Mouse (Mus musculus): ENCODE results near the gene Fam207a.

Gene Fam207a

DNA sequence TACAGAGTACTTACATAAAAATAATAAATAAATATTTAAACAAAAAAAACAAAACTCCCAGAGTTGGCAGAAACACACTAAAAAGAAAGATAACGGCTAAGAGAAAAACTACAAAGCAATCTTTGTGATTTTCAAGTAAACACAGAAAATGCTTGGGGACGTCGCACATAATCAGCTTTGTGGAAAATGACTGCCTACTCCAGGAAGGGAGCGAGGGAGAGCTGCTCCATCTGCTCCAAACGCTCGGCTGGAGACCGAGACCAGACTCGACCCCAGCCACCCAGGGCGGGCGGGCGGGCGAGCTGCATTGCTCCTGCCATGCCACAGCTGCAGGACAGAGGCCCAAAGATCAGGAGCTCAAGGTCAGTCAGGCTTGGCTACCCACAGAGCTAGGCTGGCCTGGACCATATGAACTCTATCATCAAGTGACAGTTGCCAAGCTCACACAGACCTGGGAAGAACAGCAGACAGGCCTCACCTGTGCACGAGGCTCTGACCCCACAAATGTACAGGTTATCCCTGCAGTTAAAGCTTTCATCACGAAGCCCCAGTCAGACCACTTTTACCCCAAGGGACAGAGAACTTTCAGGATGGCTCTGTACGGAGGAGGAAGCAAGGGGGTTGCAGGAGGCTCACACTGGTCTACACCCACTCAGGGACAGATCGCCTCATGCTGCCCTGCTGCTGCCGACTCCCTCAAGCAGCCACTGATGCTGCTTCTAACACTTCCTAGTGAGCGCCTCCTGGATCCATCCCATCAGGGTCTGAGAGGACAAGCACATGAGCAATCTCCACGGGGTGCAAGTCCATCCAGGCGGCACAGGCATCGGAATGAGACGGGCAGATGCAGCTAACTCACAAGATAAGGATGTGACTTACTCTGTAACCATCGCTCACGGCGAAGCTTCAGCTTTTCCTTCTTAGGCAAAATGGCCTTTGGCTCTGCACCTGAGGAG, 12.3 kb downstream of the Fam207a start:
- ATAC-seq (ENCODE audit: insufficient number of reproducible peaks, low FRiP score, low TSS enrichment), result no peak

DNA sequence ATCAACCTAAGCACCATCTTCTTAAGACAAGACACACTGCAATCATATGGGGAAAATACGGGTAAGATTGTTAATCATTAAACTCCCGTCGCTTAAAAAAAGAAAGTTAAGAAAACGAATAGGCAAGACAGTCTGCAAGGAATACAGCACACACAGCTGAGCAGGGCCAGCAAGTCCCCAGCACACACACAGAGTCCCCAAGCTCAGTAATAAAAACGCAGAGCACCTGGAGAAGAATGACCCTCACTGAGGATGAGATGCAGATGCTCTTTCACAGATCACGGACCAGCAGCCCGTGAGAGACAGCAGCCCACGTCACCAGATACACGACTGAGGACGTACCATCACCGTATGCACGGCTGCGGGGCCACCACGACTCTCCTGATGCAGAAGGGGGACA, 14.9 kb downstream of the Fam207a start:
- no peak for ATAC-seq (ENCODE audit: insufficient number of reproducible peaks, low FRiP score, low TSS enrichment)

DNA sequence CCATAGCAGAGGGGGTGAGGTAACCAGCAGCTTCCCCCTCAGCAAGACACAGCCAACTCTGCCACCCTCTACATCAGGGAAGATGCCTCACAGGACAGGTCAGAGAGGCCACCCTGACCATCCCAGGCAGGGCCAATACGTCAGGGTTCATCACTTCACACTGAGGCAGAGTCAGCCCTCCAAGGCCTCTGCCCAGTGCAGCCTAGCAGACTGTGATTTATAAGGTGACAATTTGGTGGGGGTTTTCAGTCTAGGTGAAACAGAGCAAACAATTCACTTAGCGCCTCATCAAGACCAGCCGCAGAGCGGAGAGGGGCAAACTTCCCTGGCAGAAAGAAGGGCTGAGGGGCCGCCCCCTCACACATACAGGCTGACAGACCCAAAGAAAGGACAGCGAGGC, 17.3 kb downstream of the Fam207a start:
- ATAC-seq (ENCODE audit: insufficient number of reproducible peaks, low FRiP score, low TSS enrichment), result no peak

GRCm38 (mm10) chr10:77497185-77497584, 18.4 kb downstream of the Fam207a start:
- ATAC-seq (ENCODE audit: insufficient number of reproducible peaks, low FRiP score, low TSS enrichment), result no peak

- no peak for ATAC-seq (ENCODE audit: insufficient number of reproducible peaks, low FRiP score, low TSS enrichment)
These were observed 22.7 kb downstream of the Fam207a start for GRCm38 (mm10) chr10:77492885-77493284.

- ATAC-seq (ENCODE audit: insufficient number of reproducible peaks, low FRiP score, low TSS enrichment), result no peak
These were observed 24.0 kb downstream of the Fam207a start for GRCm38 (mm10) chr10:77491585-77491984.

DNA sequence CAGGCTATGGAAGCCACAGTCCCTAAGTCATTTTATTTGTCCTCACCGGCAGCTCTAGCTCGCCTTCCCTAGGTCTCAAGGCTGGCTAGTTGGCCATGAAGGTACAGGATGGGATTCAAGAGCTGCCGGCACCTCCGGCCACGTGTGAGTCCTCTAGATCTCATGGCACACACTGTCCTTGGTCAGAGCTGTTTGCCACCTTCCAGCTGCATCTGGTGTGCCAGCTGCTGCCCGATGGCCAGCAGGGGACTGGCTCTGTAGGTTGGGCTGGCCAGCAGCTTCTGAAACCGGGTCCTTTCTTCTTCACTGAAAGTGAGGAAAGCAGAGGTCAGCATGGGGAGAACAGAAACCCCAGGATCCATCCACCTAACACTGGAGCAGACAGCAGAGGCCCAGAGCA, 27.4 kb downstream of the Fam207a start:
- no peak for ATAC-seq (ENCODE audit: insufficient number of reproducible peaks, low FRiP score, low TSS enrichment)

DNA sequence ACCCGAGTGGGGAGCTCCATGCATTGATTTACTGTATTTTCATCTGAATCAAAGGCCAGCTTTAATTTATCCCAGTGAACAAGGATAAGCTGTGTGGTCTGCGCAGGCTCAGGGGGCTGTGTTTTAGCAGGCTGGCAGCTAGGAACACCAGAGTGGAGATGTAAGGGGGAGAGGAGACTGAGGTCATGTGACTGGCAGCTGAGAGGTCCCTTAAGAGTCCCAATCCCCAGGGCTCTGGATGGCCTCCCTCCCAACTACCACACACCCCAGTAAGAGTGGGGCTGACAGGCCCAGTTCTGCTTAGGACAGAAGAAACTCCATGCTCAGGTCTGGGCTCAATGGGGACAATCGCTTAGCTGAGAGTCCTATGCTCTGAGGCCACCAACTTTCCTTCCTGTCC, 29.8 kb downstream of the Fam207a start:
- ATAC-seq (ENCODE audit: insufficient number of reproducible peaks, low FRiP score, low TSS enrichment), result no peak

- no peak for ATAC-seq (ENCODE audit: insufficient number of reproducible peaks, low FRiP score, low TSS enrichment)
These were observed 31.2 kb downstream of the Fam207a start for GRCm38 (mm10) chr10:77484205-77484935.

DNA sequence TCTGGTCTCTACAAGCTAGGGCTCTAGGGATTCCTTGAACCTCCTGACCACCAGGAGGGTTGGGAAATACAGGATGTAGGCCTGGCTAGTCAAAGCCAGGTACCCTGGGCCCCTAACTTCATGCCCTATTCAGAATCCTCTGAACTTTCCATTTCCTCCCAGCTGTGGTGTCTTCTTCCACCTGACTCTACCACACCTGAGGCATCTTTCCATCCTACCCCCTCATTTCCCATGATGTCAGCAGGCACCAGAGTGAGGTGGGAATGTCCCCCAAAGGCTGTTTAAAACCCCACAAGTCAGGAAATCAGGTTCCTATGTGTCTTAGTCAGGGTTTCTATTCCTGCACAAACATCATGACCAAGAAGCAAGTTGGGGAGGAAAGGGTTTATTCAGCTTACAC, 33.8 kb downstream of the Fam207a start:
- ATAC-seq (ENCODE audit: insufficient number of reproducible peaks, low FRiP score, low TSS enrichment), result no peak

DNA sequence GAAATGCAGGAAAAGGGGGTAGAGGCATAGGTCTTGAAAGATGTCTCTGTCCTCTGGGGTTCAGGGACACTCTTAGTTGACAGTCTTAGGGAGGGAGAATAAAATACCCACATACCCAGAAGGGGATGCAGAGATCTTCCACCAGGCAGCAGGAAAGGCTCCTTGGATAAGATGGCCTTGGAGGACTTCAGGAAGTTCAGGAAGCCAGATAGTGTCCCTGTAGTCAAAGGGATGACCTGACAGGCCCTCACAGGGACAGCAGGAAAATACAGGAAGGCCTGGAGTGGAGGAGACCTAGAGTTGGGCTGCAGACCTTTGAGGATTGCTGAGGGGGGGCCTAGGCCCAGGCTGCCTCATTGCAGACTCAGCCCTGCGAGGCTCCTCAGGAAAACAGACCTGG, 35.6 kb downstream of the Fam207a start:
- no peak for ATAC-seq (ENCODE audit: insufficient number of reproducible peaks, low FRiP score, low TSS enrichment)

DNA sequence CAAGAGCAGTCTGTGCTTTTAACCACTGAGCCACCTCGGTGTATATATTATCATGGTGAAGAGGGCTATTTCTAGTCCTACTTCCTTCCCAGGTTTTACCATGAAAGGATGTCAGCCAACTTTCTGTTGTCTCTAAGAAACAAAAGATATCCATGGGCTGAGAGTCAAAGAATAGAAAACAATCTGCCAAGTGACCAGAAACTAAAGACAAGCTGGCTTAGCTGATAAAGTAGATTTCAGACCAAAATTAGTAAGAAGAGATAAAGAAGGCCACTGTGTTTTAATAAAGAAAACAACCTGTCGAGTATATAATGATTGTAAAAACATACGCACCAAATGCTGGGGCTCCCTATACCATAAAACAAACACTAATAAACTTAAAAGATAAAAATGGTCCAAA, 38.7 kb downstream of the Fam207a start:
- ATAC-seq (ENCODE audit: insufficient number of reproducible peaks, low FRiP score, low TSS enrichment), result no peak

DNA sequence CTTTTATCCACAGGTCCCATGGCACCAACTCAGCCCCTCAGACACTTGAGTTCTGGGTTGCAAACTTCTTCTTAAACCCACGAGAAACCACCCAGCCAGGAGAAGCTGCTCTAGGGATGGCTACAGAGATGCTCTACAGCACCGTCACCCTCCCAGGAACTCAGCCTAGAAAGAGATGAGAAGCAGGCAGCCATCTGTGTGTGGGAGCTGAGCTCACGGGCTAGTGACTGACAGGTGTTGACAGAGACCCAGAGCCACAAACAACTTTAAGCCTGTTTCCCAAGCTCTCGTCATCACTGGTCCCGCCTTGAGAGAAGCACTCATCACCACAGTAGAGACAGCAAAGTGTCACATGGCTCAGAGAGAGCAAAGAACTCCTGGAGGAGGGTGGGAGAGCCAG, 43.4 kb downstream of the Fam207a start:
- ATAC-seq (ENCODE audit: insufficient number of reproducible peaks, low FRiP score, low TSS enrichment), result no peak

DNA sequence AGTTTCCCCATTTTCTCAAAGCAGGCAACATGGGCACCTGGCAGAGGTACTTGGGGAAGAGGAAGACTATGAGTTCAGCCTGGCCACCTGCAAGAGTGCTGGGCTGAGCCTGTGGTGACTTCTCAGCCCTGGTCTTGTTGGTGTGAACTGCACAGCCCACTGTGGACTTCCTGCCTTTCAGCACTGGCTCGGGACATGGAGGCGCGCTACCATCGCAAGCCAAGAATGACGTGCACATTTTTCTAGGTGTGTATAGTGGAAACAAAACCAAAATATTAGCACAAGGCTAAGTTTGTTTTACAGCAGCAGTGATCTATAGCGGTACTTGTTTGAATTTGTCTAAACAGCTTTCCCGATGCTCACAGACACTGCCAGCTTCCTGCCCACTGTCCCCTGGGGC, 44.1 kb downstream of the Fam207a start:
- ATAC-seq (ENCODE audit: insufficient number of reproducible peaks, low FRiP score, low TSS enrichment), result no peak

GRCm38 (mm10) chr10:77470763-77471162, 44.8 kb downstream of the Fam207a start:
- ATAC-seq (ENCODE audit: insufficient number of reproducible peaks, low FRiP score, low TSS enrichment), result peak; percentile 58; the same call in 1 of the 2 replicates

DNA sequence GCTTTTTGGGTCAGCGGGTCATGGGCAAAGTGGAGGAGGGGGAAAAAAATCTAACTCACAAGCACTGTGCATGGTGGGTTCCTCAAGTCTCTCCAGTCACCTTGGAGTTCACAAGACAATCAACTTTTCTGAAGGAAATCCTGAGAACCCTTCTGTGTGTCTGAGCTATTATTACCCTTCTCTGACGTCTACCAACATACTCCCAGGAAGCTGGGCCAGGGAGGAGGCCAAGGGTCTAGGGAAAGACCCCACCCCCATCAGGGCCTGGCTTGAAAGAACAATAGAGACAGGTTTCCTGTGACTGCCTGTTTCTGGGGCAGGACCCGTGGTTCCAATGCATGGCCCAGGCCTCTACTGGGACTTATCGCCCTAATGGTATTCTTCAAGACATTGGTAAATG, 46.9 kb downstream of the Fam207a start:
- no peak for ATAC-seq (ENCODE audit: insufficient number of reproducible peaks, low FRiP score, low TSS enrichment)

- no peak for ATAC-seq (ENCODE audit: insufficient number of reproducible peaks, low FRiP score, low TSS enrichment)
These were observed 48.2 kb downstream of the Fam207a start for GRCm38 (mm10) chr10:77467407-77467806.

DNA sequence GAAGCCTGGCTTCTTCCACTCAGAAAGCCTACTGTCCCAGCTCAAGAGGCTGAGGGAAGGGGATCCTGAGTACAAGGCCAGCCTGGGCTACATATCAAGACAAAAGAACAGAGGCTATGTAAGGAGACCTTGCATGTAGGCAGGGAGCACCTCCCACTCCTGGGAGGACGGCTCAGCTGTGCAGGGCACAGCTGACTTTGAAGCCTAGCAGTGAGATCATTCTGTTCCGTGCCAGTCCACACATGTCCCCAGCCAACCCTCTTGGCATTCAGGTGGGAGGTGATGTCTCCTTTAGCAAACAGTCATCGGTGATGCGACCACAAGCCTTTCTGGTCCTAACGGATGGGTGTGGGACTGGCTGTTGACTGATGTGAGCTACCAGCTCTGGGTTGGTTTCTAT, 49.7 kb downstream of the Fam207a start:
- ATAC-seq (ENCODE audit: insufficient number of reproducible peaks, low FRiP score, low TSS enrichment), result no peak

DNA sequence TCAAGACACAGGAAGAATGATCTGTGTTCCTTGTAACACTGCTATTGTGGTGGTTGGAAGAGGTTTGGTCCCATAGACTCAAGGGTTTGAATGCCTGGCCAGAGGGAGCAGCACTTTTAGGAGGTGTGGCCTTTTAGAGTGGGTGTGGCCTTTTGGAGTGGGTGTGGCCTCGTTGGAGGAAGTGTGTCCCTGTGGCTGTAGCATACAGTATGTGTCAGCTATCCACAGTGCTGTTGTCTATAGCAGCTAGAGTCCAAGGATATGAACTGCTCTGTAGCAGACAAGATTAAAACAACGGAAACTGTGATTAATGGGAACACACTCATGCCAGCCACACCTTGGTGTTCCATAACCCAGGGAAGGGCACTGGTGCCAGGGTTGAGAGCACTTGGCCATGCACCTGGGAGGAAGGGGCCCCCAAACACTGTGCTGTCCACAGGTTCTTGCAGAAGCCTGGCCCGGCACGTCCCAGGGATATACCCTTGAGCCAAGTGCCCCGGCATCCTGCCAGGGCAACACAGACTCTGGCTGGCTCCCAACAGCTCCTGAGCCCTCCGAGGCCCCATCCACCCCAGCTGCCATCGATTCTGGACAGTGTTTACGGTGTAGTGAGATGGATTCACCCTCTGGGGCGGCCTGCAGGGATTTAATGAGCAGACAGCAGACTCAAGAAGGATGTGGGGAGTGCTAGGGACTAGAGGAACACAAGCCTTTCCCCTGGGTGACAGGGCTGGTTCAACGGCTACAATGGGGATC, 51.2 kb downstream of the Fam207a start:
- ATAC-seq (ENCODE audit: insufficient number of reproducible peaks, low FRiP score, low TSS enrichment), result 0 out of 2 replicates have a peak, but pooled peaks have one; percentile 38

DNA sequence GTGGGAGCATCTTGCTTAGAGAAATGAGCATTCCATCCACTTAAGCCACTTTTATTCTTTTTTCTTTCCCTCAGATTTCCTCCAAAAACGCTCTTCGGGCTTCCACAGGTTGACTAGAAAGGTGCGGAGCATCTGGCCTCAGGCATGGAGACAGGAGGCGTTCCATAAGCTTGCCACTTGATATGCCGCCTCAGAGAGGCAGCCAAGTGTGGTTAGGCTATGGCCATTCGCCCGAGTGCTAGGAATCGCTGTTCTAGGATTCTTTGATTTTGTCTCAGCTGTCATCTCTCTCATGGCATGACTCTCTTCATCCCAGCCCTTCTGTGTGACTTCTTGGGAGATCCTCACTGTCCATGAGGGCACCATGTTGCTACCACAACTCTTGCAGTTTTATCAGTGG, 54.4 kb downstream of the Fam207a start:
- ATAC-seq (ENCODE audit: insufficient number of reproducible peaks, low FRiP score, low TSS enrichment), result no peak

DNA sequence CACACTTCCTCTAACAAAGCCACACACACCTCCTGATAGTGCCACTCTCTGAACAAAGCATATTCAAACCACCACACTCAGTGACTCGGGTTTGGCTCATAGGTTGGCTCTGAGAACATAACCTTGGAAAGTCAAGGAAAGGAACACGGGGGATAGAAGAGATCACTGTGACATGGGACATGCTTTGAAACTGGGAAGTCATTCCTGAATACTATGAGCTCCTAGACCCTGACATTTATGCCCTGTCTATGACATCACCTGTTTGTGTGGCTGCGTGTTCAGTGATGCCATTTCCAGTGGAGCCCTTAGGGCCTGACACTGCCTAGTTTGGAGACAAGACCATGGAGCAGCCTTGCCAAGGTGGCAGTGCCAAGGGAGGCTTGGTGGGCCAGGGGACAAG, 57.9 kb downstream of the Fam207a start:
- ATAC-seq (ENCODE audit: insufficient number of reproducible peaks, low FRiP score, low TSS enrichment), result no peak
